Mouse (Mus musculus) layer of hippocampus, adult 8-10 months (tissue): ENCODE measurements around the gene Itgb2l. TPM values are rescaled to one million over a fixed set of nuclear protein-coding genes. Genes with fewer than 3 reads are reported as not detected.
"Not testable (repeated sequence)": the region's sequence is repeated elsewhere in the genome, so short reads cannot be mapped to it uniquely, and the experiment has no call there.

Experiments used
- DNase-seq, 2 experiments: peaks; one replicate each; pipeline ENCODE4 v3.0.0; 2022; ENCODE audit warnings: low spot score in 2 of 2
- total RNA-seq, 4 experiments: library from RNA; stranded (reverse); gene quantifications; 2 replicates each; pipeline ENCODE4 v1.2.4; 2022

The Itgb2l gene
- total RNA-seq, result not detected

GRCm38 (mm10) chr16:96443468-96443867 is at the start of gene Itgb2l:
Gene Itgb2l (minus strand): TSS chr16:96443619.
- DNase-seq, result no peak

DNA sequence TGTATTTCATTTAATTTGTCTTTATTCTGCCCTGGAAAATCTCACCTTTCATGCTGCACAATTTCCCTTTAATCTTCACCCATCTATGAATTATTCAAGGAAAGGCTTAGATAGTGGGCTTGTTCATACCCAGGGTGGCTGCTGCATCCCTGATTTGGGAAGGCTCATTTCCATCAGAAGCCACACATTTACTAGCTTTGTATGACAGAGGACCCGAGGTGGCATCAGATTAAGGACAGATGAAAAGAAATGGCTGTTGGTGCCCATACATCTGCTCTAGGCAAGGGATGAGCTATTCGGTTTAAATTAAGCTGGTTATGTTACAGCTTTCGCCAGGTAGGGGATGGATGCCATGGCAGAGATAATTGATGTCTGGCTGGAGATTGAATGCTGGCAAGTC is 48.1 kb upstream of the Itgb2l start:
- DNase-seq, result no peak

DNA sequence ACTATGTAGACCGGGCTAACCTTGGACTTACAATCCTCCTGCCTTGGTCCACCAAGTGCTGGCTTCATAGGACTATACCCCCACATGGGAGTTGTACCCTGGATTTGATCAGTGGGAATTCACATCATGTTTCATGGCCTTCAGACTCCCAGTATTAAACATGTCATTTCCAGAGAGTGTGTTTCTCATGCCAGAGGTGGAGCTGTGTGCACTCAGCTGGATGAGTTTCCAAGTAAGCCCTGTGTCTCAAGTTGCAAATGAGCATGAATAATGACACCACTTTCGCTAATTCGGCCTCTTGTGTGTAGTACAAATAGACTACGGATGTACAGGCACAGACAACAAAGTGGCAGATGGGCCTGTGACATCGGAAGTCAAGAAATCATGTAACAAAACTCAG is 44.6 kb upstream of the Itgb2l start:
- DNase-seq, result no peak

GRCm38 (mm10) chr16:96487007-96487684 is 43.7 kb upstream of the Itgb2l start:
- no peak for DNase-seq

DNA sequence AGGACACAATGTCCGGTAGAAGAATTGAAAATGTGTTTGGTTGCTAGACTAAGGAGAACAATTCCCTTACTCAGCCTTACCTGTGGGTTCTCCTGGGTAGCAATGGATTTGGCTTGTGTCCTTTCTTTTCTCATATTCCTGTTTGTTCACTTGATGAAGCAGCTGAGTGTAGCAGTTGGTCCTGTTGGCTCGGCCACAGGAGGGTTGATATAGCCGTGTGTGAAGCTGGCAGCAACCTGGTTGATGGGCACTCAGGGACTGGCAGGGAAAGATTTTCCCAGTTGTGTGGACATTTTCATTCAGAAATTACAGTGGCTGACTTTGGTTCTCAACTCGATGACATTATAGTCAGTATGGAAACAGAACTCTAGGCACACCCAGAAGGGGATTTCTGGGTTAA is 38.4 kb upstream of the Itgb2l start:
- DNase-seq, result no peak

DNA sequence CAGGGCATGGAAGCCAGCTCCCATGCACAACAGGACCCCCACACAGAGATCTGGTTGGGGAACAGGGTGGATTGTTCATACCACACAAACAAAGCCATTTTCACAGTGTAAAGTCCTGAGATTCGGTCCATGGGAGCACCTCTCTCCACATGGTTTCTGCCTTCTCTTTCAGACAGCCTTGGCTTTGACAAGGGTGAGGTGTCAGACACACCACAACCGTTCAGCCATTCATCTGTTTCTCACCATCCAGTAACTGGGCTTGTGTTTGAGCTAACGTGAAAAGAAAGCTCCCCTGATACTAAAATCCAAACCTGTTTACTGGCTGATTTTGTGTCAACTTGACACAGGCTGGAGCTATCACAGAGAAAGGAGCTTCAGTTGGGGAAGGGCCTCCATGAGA is 30.8 kb upstream of the Itgb2l start:
- no peak for DNase-seq

DNA sequence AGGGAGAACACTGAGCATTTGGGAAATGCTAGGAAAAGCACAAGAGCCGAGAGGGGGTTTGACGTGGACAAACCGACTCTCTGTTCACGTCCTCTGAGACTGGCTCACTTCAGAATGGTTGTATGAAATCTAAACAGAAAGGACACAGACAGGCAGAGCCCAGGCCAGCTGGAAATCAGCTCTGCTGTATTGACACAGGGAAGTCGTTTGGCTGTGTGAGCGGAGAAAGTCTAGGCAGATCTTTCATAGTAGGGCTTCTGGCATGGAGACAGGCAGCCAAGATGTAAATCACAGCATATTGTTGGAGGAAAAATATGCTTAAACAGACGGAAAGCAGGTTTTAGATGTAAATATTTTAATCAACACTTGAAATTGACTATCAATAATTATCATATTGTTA is 29.4 kb upstream of the Itgb2l start:
- no peak for DNase-seq

GRCm38 (mm10) chr16:96472361-96472760 is 28.9 kb upstream of the Itgb2l start:
- DNase-seq, result no peak

DNA sequence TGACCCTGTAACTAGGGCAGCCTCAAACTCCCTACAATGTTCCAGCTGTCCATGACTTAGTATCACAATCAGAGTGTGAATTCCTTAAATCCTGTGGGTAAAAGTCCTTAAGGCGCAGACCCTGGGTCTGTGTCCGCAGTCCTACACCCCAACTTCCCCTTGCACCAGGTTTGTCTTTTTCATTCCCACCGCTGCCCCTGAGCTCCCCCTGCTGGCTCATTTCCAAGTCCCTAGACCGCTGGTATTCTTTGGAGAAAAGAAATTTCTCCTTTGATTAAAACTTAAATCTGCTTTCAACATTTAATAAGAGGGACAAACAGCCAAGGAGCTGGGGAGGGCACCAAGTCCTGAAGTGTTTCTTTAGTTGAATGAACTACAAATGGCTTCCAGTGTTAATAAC is 26.2 kb upstream of the Itgb2l start:
- DNase-seq, result no peak

DNA sequence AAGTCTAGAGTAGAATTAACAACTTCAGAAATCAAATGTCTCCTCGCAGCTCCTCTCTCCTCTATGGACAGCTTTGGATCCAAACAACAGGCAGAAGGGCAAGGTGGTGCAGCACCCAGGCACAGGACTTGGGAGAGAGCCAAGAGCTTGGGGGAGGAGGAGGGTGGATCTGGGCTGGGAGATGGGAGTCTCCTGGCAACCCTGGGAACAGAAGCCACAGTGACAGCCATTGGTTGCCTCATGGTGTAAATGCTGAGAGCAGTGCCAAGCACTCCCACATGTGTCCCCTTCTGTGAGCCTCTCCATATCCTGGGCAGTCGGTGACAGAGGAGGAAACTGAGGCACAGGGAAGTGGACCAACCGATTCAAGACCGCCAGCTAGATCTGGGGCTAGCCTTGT is 25.3 kb upstream of the Itgb2l start:
- DNase-seq, result peak; percentile 72 to 79

GRCm38 (mm10) chr16:96468011-96468410 is 24.6 kb upstream of the Itgb2l start:
- no peak for DNase-seq

DNA sequence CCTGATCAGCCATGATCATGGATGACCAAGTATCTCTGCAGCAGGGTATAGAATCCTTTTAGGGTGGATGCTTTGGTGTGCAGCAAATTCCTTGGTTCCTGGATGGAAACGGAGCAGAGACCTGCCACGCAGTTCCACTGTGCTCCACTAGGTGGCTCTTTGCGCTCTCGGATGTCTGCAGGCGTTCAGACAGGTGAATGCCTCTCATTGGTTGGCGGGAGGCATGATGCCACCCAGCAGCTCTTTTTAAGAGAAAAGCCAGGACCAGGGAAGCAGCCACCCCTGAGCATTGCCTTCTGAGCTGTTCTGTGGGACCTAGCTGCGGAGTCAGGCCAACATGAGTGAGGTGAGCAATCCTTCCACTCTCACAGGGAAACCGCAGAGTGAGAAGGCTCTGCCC is 24.0 kb upstream of the Itgb2l start, which contains the start of gene Pcp4:
Gene Pcp4, plus strand, starts transcription at position 162 of the 400 bp plus-strand sequence.
- peak; percentile 87 to 94 for DNase-seq

- no peak for DNase-seq
These were observed 17.4 kb upstream of the Itgb2l start for GRCm38 (mm10) chr16:96460788-96461187.

DNA sequence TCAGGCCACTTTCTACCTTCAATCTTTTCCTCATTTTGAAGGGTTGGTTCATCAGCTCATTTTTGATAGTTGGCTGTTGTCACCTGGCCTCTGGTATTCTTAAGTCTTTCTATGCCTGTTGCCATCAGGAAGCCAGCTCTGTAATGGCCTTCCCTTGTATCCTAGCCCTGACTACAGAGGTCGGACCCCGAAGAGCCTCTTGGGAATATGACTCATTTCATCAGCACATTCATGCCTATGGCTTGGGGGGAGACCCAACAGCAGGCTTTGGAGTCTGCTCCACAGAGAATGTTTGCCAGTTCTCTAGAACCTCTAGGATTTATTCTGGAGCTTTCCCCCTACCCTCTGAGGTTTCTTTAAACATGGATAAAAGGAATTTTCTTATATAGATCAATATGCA is 15.9 kb upstream of the Itgb2l start:
- DNase-seq, result no peak

GRCm38 (mm10) chr16:96457612-96458011 is 14.2 kb upstream of the Itgb2l start:
- DNase-seq, result no peak

GRCm38 (mm10) chr16:96454086-96454485 is 10.7 kb upstream of the Itgb2l start:
- no peak for DNase-seq

DNA sequence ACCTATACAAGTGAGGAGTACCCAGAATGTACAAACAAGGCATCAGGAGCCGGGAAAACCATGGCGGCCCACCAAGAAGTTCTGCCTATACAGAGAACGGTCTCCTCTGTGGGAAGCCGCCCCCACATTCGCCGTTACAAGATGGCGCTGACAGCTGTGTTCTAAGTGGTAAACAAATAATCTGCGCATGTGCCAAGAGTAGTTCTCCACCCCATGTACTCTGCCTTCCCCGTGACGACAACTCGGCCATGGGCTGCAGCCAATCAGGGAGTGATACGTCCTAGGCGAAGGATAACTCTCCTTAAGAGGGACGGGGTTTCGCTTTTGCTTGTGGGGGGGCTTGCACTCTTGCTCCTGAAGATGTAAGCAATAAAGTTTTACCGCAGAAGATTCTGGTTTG is 7.5 kb upstream of the Itgb2l start:
- DNase-seq, result not testable (repeated sequence)

- DNase-seq, result no peak
These were observed 1.6 kb downstream of the Itgb2l start for GRCm38 (mm10) chr16:96441826-96442225.

GRCm38 (mm10) chr16:96440871-96441270 is 2.5 kb downstream of the Itgb2l start:
- DNase-seq, result no peak

DNA sequence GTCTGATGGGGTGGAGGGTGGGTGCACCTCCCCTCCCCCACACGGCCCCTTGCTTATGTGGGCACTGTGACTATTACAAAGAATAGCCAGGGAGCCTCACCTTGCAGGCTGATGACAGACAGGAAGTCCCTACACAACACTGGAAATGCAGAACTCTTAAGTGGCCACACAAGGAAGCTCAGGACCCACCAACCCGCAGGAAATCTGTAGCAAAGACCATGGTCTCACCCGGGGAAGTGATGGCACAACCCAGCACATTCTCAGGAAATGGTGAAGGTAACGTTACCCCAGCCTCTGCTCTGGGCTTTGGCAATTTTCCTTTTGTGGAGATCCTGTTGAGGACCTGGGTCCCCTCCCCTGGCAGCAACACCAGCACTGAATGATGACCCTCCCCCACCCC is 3.7 kb downstream of the Itgb2l start:
- DNase-seq, result no peak

GRCm38 (mm10) chr16:96438946-96439345 is 4.5 kb downstream of the Itgb2l start:
- DNase-seq, result peak; percentile 13 to 38

DNA sequence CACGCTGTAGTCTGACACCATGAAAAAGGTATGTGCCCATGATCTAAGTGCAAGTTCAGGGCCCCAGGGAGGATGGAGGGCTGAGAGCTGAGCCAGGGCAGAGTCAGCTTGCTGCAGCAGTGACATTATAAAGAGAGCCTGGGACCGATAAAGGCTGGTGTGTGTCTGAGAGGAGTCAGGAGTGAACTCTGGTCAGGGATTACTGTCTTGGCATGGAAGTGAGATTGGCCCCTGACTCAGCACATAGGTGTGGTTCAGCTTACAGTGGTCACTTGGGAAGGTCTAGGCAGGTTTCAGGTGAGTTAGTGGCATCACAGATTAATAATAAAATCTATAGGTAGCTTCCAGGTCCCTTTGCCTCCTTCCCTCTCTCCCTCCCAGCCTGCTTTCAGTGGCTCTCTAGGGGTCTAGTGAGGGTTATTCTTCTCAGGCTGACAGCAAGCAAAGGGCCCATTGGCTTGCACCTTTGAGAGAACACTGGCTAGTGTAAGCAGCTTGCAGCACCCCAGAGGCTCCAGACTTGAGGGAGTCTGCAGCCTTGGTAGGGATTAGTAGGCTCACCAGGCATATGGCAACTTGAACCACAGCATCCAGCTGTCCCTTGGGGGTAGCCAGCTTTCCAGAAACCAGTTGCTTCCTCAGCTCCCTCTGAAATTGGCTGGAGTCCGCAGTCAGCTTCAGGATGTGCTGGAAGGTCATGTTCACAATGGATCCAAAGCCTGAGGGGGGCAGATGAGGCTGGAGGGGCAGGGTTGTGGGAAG is 9.2 kb downstream of the Itgb2l start:
- DNase-seq, result no peak

DNA sequence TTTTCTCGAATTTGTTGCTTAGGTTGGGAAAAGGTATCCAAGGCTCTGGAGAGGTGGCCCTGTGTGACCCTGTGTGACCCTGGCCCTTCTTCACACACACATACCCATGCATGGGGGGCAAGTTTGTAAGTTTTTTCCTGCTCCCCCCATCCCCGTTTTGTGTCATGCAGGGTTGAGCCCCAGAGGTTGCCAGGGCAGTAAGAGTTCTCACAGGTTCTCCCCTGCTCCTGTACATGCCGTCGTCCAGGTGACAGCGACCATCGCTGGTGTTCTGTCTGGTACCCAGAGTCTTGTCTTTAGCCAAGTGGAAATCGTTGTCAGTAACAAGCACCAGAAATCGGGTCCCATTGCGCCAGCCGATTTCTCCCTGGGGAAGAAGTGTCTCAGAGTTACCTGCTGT is 10.2 kb downstream of the Itgb2l start:
- no peak for DNase-seq
